Mouse (Mus musculus): ENCODE results near the gene Gm49403.

DNA sequence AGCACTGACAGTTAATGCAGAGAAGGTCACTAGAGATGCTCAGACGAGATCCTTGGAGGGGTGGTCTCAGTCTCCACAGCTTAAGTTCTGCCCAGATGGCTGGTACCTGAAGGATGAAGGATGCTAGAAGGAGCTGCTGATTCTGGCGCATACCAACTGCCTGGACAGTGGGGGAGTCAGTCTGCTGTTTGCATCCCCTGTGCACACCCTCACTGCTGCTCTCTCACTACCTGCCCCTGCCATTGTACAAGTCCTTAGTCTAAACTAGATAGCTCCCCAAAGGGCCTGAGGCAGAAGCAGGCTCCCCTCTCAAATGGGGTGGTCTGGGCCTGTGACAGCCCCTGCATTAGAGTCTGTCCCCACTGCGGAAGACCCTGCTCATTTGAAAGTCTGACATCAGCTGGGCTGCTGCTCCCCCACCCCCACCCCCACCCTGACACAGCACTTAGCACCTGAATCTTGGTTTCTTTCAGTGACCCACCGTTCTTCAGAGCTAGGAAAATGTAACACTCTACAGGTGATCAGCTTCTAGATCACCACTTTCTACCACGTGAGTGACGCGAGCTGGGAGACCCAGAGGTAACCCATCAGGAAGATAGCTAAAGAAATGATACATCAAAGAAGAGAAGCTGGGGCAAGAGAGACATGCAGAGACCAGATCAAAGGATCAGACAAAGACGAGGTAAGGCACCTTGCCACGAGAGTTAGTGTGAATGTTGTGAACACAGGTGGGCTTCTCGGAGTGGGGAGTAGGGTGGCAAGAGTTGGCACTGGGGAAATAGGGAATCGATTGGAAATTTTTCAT lies 44.4 kb upstream of the Gm49403 start, which contains the start of gene Gng3:
- no peak for TF ChIP-seq EP300 (IDR thresholded peaks at IDR 0.05; ENCODE audit: low read depth)
- TF ChIP-seq CTCF (IDR thresholded peaks at IDR 0.05; ENCODE audit: low read depth), result no peak
